Mouse (Mus musculus) hindbrain, embryonic 13.5 days (tissue): ENCODE measurements around the gene Trpm1. TPM values are rescaled to one million over a fixed set of nuclear protein-coding genes. Genes with fewer than 3 reads are reported as not detected.

Source experiments
- ATAC-seq: fragments of 200-750 bp; cut with Nextera tagmentation; 2 replicates; pipeline ENCODE4 v1.8.0; 2017; ENCODE audit warnings: moderate TSS enrichment; ENCODE audit not compliant: low FRiP score
- H3K27ac ChIP-seq: fragments of 300-500 bp; sonication (generic); 2 replicates; pipeline ENCODE4 v1.5.1; 2015; ENCODE audit warnings: inconsistent platforms, mild to moderate bottlenecking, moderate library complexity
- H3K27me3 ChIP-seq: fragments of 300-500 bp; sonication (generic); 2 replicates; pipeline ENCODE4 v1.6.1; 2015; ENCODE audit warnings: mild to moderate bottlenecking, inconsistent platforms
- H3K36me3 ChIP-seq: fragments of 300-500 bp; sonication (generic); 2 replicates; pipeline ENCODE4 v1.6.1; 2015; ENCODE audit warnings: mild to moderate bottlenecking, inconsistent platforms
- H3K4me1 ChIP-seq: fragments of 300-500 bp; sonication (generic); replicated peaks from 2 replicates; pipeline ENCODE4 v1.6.1; 2015; ENCODE audit warnings: inconsistent platforms
- H3K4me2 ChIP-seq: fragments of 300-500 bp; sonication (generic); 2 replicates; pipeline ENCODE4 v1.6.1; 2015; ENCODE audit warnings: inconsistent platforms, mild to moderate bottlenecking, moderate library complexity
- H3K4me3 ChIP-seq: fragments of 300-500 bp; sonication (generic); 2 replicates; pipeline ENCODE4 v1.5.1; 2015; ENCODE audit warnings: mild to moderate bottlenecking, inconsistent platforms
- H3K9ac ChIP-seq: fragments of 300-500 bp; sonication (generic); 2 replicates; pipeline ENCODE4 v1.6.1; 2015; ENCODE audit warnings: mild to moderate bottlenecking, inconsistent platforms
- H3K9me3 ChIP-seq: fragments of 300-500 bp; sonication (generic); 2 replicates; pipeline ENCODE4 v1.6.1; 2016; ENCODE audit warnings: inconsistent platforms
- WGBS: fragments of 180-500 bp; shearing (Covaris S2); methylation state at CpG from one replicate; pipeline ENCODE4 v1.1.7; 2015; 5-methylcytosine and 5-hydroxymethylcytosine counted together
- polyA plus RNA-seq: library from polyadenylated mRNA; unstranded; fragments of >200 nt; fragmentation: Nextera tagmentation; extraction: Ambion mirVana; gene quantifications from 2 replicates; pipeline ENCODE4 v1.2.1, GENCODE M21; 2015

Gene Trpm1
- polyA plus RNA-seq, 1 experiment from 2014 or later: 0.26 TPM

GRCm38 (mm10) chr7:64242424-64242823, 88.8 kb downstream of the Trpm1 start:
- no peaks in the 10 kb centered on the region for H3K9me3 ChIP-seq
- H3K27me3 ChIP-seq: no peaks in the 10 kb centered on the region
- H3K4me3 ChIP-seq: no peak overlapping the region
- WGBS: 80% methylated on average over 4 of the region's 4 CpGs
- H3K4me1 ChIP-seq: no peaks in the 10 kb centered on the region
- ATAC-seq: no peak
- H3K27ac ChIP-seq: no peak overlapping the region
- no peaks in the 10 kb centered on the region for H3K36me3 ChIP-seq
- H3K9ac ChIP-seq: no peak overlapping the region
- no peak overlapping the region for H3K4me2 ChIP-seq

- Histone ChIP-seq H3K27ac (no peak overlapping the region), H3K27me3 (no peaks in the 10 kb centered on the region), H3K4me1 (no peaks in the 10 kb centered on the region), H3K9ac (no peak overlapping the region), H3K9me3 (no peaks in the 10 kb centered on the region), H3K4me2 (no peak overlapping the region), H3K4me3 (no peak overlapping the region), H3K36me3 (no peaks in the 10 kb centered on the region)
- ATAC-seq: no peak
- WGBS: 75% methylated on average over 6 of the region's 6 CpGs
Observed at GRCm38 (mm10) chr7:64244371-64244770, 90.7 kb downstream of the Trpm1 start.

- whole genome bisulfite sequencing: 27% methylated on average over 4 of the region's 4 CpGs
- H3K36me3 ChIP-seq: no peaks in the 10 kb centered on the region
- H3K27me3 ChIP-seq: no peaks in the 10 kb centered on the region
- H3K4me3 ChIP-seq: no peak overlapping the region
- no peak for ATAC-seq
- no peaks in the 10 kb centered on the region for H3K9me3 ChIP-seq
- no peak overlapping the region for H3K9ac ChIP-seq
- H3K27ac ChIP-seq: no peak overlapping the region
- no peaks in the 10 kb centered on the region for H3K4me1 ChIP-seq
- no peak overlapping the region for H3K4me2 ChIP-seq
Observed at GRCm38 (mm10) chr7:64246713-64247112, 93.1 kb downstream of the Trpm1 start.

- WGBS: 92% methylated on average over 1 of the region's 1 CpGs
- ATAC-seq: no peak
- no peak overlapping the region for H3K4me2 ChIP-seq
- no peaks in the 10 kb centered on the region for H3K27me3 ChIP-seq
- H3K4me1 ChIP-seq: no peaks in the 10 kb centered on the region
- no peaks in the 10 kb centered on the region for H3K9me3 ChIP-seq
- H3K9ac ChIP-seq: no peak overlapping the region
- H3K4me3 ChIP-seq: no peak overlapping the region
- H3K27ac ChIP-seq: no peak overlapping the region
- H3K36me3 ChIP-seq: no peaks in the 10 kb centered on the region
Observed at GRCm38 (mm10) chr7:64248352-64248751, 94.7 kb downstream of the Trpm1 start.

GRCm38 (mm10) chr7:64249715-64250114, 96.1 kb downstream of the Trpm1 start:
- WGBS: 66% methylated on average over 4 of the region's 4 CpGs
- ATAC-seq: no peak
- H3K4me2 ChIP-seq: no peak overlapping the region
- no peaks in the 10 kb centered on the region for H3K9me3 ChIP-seq
- no peaks in the 10 kb centered on the region for H3K27me3 ChIP-seq
- no peaks in the 10 kb centered on the region for H3K36me3 ChIP-seq
- no peak overlapping the region for H3K9ac ChIP-seq
- no peaks in the 10 kb centered on the region for H3K4me1 ChIP-seq
- no peak overlapping the region for H3K4me3 ChIP-seq
- no peak overlapping the region for H3K27ac ChIP-seq

- no peaks in the 10 kb centered on the region for H3K4me1 ChIP-seq
- H3K9me3 ChIP-seq: no peaks in the 10 kb centered on the region
- H3K4me2 ChIP-seq: no peak overlapping the region
- H3K36me3 ChIP-seq: no peaks in the 10 kb centered on the region
- 94% methylated on average over 7 of the region's 7 CpGs for WGBS
- H3K4me3 ChIP-seq: no peak overlapping the region
- H3K27me3 ChIP-seq: no peaks in the 10 kb centered on the region
- H3K27ac ChIP-seq: no peak overlapping the region
- ATAC-seq: no peak
- H3K9ac ChIP-seq: no peak overlapping the region
Observed at GRCm38 (mm10) chr7:64250417-64250816, 96.8 kb downstream of the Trpm1 start.

- no peak for ATAC-seq
- Histone ChIP-seq H3K36me3 (no peaks in the 10 kb centered on the region), H3K4me1 (no peaks in the 10 kb centered on the region), H3K4me2 (no peak overlapping the region), H3K9me3 (no peaks in the 10 kb centered on the region), H3K4me3 (no peak overlapping the region), H3K27ac (no peak overlapping the region), H3K27me3 (no peaks in the 10 kb centered on the region), H3K9ac (no peak overlapping the region)
- 94% methylated on average over 3 of the region's 3 CpGs for WGBS
Observed at GRCm38 (mm10) chr7:64253736-64254135, 100.1 kb downstream of the Trpm1 start.

GRCm38 (mm10) chr7:64265502-64266279, 112.1 kb downstream of the Trpm1 start:
- Histone ChIP-seq H3K27ac (no peak overlapping the region), H3K4me2 (no peak overlapping the region), H3K4me3 (no peak overlapping the region), H3K27me3 (peaks cover 15% of the 10 kb centered on the region), H3K9me3 (peaks cover 9% of the 10 kb centered on the region; the same call in 1 of the 2 replicates), H3K9ac (no peak overlapping the region), H3K4me1 (0 out of 2 replicates have a peak, but pooled peaks cover 2% of the 10 kb centered on the region), H3K36me3 (no peaks in the 10 kb centered on the region)
- WGBS: 85% methylated on average over 13 of the region's 13 CpGs
- no peak for ATAC-seq

GRCm38 (mm10) chr7:64266587-64266986, 113.0 kb downstream of the Trpm1 start:
- ATAC-seq: no peak

GRCm38 (mm10) chr7:64271926-64272325, 118.3 kb downstream of the Trpm1 start:
- Histone ChIP-seq H3K4me2 (no peak overlapping the region), H3K27ac (peak overlapping the region; percentile 55), H3K4me3 (no peak overlapping the region), H3K9me3 (no peaks in the 10 kb centered on the region), H3K27me3 (peaks cover 15% of the 10 kb centered on the region), H3K9ac (no peak overlapping the region), H3K4me1 (peaks cover 16% of the 10 kb centered on the region), H3K36me3 (no peaks in the 10 kb centered on the region)
- WGBS: 6% methylated on average over 4 of the region's 4 CpGs
- peak; percentile 87 for ATAC-seq

More at GRCm38 (mm10) chr7:64266587-64266986, 113.0 kb downstream of the Trpm1 start:
- Histone ChIP-seq H3K9me3 (peaks cover 9% of the 10 kb centered on the region; the same call in 1 of the 2 replicates), H3K9ac (no peak overlapping the region), H3K27me3 (peaks cover 15% of the 10 kb centered on the region), H3K27ac (no peak overlapping the region), H3K4me1 (0 out of 2 replicates have a peak, but pooled peaks cover 2% of the 10 kb centered on the region), H3K4me2 (no peak overlapping the region), H3K4me3 (no peak overlapping the region), H3K36me3 (no peaks in the 10 kb centered on the region)
- 96% methylated on average over 4 of the region's 4 CpGs for WGBS

GRCm38 (mm10) chr7:64275518-64275917, 121.9 kb downstream of the Trpm1 start:
- no peaks in the 10 kb centered on the region for H3K27me3 ChIP-seq
- H3K4me2 ChIP-seq: no peak overlapping the region
- 40% methylated on average over 4 of the region's 4 CpGs for WGBS
- no peak overlapping the region for H3K9ac ChIP-seq
- H3K4me1 ChIP-seq: peaks cover 15% of the 10 kb centered on the region
- no peak overlapping the region for H3K4me3 ChIP-seq
- peak overlapping the region; percentile 62 for H3K27ac ChIP-seq
- peak; percentile 67 for ATAC-seq
- no peaks in the 10 kb centered on the region for H3K36me3 ChIP-seq
- no peaks in the 10 kb centered on the region for H3K9me3 ChIP-seq

- Histone ChIP-seq H3K4me3 (no peak overlapping the region), H3K4me1 (peaks cover 15% of the 10 kb centered on the region), H3K27ac (no peak overlapping the region), H3K4me2 (no peak overlapping the region), H3K9ac (no peak overlapping the region), H3K27me3 (no peaks in the 10 kb centered on the region), H3K36me3 (no peaks in the 10 kb centered on the region), H3K9me3 (no peaks in the 10 kb centered on the region)
- 47% methylated on average over 6 of the region's 6 CpGs for WGBS
- ATAC-seq: no peak
Observed at GRCm38 (mm10) chr7:64276921-64277320, 123.3 kb downstream of the Trpm1 start.

GRCm38 (mm10) chr7:64278526-64278925, 124.9 kb downstream of the Trpm1 start:
- Histone ChIP-seq H3K4me2 (no peak overlapping the region), H3K9ac (no peak overlapping the region), H3K27me3 (no peaks in the 10 kb centered on the region), H3K4me1 (peaks cover 15% of the 10 kb centered on the region), H3K4me3 (no peak overlapping the region), H3K9me3 (no peaks in the 10 kb centered on the region), H3K36me3 (no peaks in the 10 kb centered on the region), H3K27ac (no peak overlapping the region)
- ATAC-seq: no peak
- 95% methylated on average over 1 of the region's 1 CpGs for WGBS
